Mouse (Mus musculus) liver, adult 2 months (tissue): ENCODE measurements at regions not wholly inside any gene's neighbourhood (a gene's known extent, or its start where the extent isn't known, plus 50 kb on each side); places are given as distances from the start of the nearest gene placed in this dataset.

Experiments
- CTCF ChIP-seq: fragments of 200-500 bp; IDR thresholded peaks from 2 replicates; pipeline ENCODE4 v1.5.1; 2011; ENCODE audit warnings: low read depth, low read length, control low read depth
- POLR2A ChIP-seq: fragments of 200-500 bp; IDR thresholded peaks from 2 replicates; pipeline ENCODE4 v1.6.1; 2011; ENCODE audit warnings: low read length, control low read depth; ENCODE audit not compliant: insufficient read depth; ENCODE audit errors: extremely low read depth

DNA sequence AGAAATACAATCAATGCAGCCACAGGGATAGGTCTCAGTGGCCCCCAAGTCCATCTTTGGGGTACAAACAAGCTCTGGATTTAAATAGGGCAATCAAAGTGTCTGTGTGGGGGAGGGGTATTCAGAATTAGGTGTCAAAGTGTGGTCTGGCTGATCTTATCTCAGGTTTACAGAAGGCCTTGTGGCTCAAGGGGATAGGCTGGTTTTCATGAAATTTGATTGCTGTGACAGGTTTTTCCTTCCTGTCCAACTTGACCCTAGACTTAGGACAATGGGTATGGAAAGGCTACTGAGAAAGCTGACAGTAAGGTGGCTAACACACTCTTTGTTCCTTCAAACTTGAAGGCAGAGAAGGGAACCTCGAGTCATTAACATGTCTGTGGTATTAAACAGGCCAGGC is 349.3 kb upstream of the Zmiz1 start:
- TF ChIP-seq POLR2A (no peak), CTCF (no peak)
